Mouse (Mus musculus): ENCODE data around the gene Gng4.
A peak's percentile ranks its signal among the peaks of the same experiment; 100 is the strongest.

Gene Gng4

GRCm38 (mm10) chr13:13820234-13821123 lies 36.6 kb downstream of the Gng4 start:
- DNase-seq: no peak

GRCm38 (mm10) chr13:13824946-13825345 lies 41.1 kb downstream of the Gng4 start:
- no peak for DNase-seq

- no peak for DNase-seq
Measured at GRCm38 (mm10) chr13:13826533-13826932, 42.7 kb downstream of the Gng4 start.

GRCm38 (mm10) chr13:13828125-13828524 lies 44.3 kb downstream of the Gng4 start:
- peak; percentile 20 for DNase-seq

- no peak for DNase-seq
Measured at GRCm38 (mm10) chr13:13830469-13831074, 46.7 kb downstream of the Gng4 start.

- peak; percentile 34 for DNase-seq
Measured at GRCm38 (mm10) chr13:13835180-13835579, 51.3 kb downstream of the Gng4 start.

- peak; percentile 25 for DNase-seq
Measured at GRCm38 (mm10) chr13:13845021-13845420, 61.2 kb downstream of the Gng4 start.

- no peak for DNase-seq
Measured at GRCm38 (mm10) chr13:13847075-13847599, 63.3 kb downstream of the Gng4 start.

- DNase-seq: no peak
Measured at GRCm38 (mm10) chr13:13857190-13857589, 73.3 kb downstream of the Gng4 start.

GRCm38 (mm10) chr13:13862346-13862745 lies 78.5 kb downstream of the Gng4 start:
- no peak for DNase-seq

GRCm38 (mm10) chr13:13862941-13863340 lies 79.1 kb downstream of the Gng4 start:
- no peak for DNase-seq

GRCm38 (mm10) chr13:13866339-13866738 lies 82.5 kb downstream of the Gng4 start:
- peak; percentile 2 for DNase-seq

- peak; percentile 38 for DNase-seq
Measured at GRCm38 (mm10) chr13:13867078-13867759, 83.4 kb downstream of the Gng4 start.

GRCm38 (mm10) chr13:13867922-13868321 lies 84.1 kb downstream of the Gng4 start:
- no peak for DNase-seq
